Mouse (Mus musculus) left cerebral cortex, adult 18-20 months (tissue): ENCODE measurements at regions not wholly inside any gene's neighbourhood (a gene's known extent, or its start where the extent isn't known, plus 50 kb on each side); places are given as distances from the start of the nearest gene placed in this dataset.

Source experiments
- DNase-seq, 2 experiments: peaks; one replicate each; pipeline ENCODE4 v3.0.0; 2021 to 2022; ENCODE audit warnings: low spot score in 2 of 2, mixed read lengths in 1 of 2

GRCm38 (mm10) chr8:11145251-11145650 lies 137.0 kb upstream of the Irs2 start:
- no peak for DNase-seq

- no peak for DNase-seq
These were observed 132.3 kb upstream of the Irs2 start for GRCm38 (mm10) chr8:11140566-11140965.

- DNase-seq, result no peak
These were observed 131.0 kb upstream of the Irs2 start for GRCm38 (mm10) chr8:11139294-11139693.

GRCm38 (mm10) chr8:11138302-11139020 lies 130.2 kb upstream of the Irs2 start:
- DNase-seq, result no peak

GRCm38 (mm10) chr8:11136566-11136965 lies 128.3 kb upstream of the Irs2 start:
- no peak for DNase-seq

- no peak for DNase-seq
These were observed 126.9 kb upstream of the Irs2 start for GRCm38 (mm10) chr8:11135135-11135534.

- DNase-seq, result no peak
These were observed 126.3 kb upstream of the Irs2 start for GRCm38 (mm10) chr8:11134562-11134961.

GRCm38 (mm10) chr8:11119030-11119634 lies 110.9 kb upstream of the Irs2 start:
- no peak for DNase-seq

GRCm38 (mm10) chr8:11116534-11116933 lies 108.3 kb upstream of the Irs2 start:
- no peak for DNase-seq

- DNase-seq, result no peak
These were observed 107.0 kb upstream of the Irs2 start for GRCm38 (mm10) chr8:11115210-11115609.

GRCm38 (mm10) chr8:11114531-11114930 lies 106.3 kb upstream of the Irs2 start:
- peak in 1 of 2 experiments; percentile 26 for DNase-seq

GRCm38 (mm10) chr8:11112908-11113532 lies 104.8 kb upstream of the Irs2 start:
- no peak for DNase-seq

GRCm38 (mm10) chr8:11111987-11112386 lies 103.7 kb upstream of the Irs2 start:
- DNase-seq, result no peak

- no peak for DNase-seq
These were observed 99.2 kb upstream of the Irs2 start for GRCm38 (mm10) chr8:11107435-11107834.

- no peak for DNase-seq
These were observed 98.8 kb upstream of the Irs2 start for GRCm38 (mm10) chr8:11107021-11107420.

- no peak for DNase-seq
These were observed 95.7 kb upstream of the Irs2 start for GRCm38 (mm10) chr8:11103745-11104607.

- DNase-seq, result no peak
These were observed 92.1 kb upstream of the Irs2 start for GRCm38 (mm10) chr8:11100310-11100709.

GRCm38 (mm10) chr8:11099591-11099855 lies 91.3 kb upstream of the Irs2 start:
- DNase-seq, result no peak

GRCm38 (mm10) chr8:11098790-11099590 lies 90.7 kb upstream of the Irs2 start:
- DNase-seq, result no peak

- DNase-seq, result no peak
These were observed 90.0 kb upstream of the Irs2 start for GRCm38 (mm10) chr8:11098228-11098778.

- DNase-seq, result no peak
These were observed 89.6 kb upstream of the Irs2 start for GRCm38 (mm10) chr8:11097813-11098212.
